Mouse (Mus musculus) heart, embryonic 15.5 days (tissue): ENCODE measurements at regions not wholly inside any gene's neighbourhood (a gene's known extent, or its start where the extent isn't known, plus 50 kb on each side); places are given as distances from the start of the nearest gene placed in this dataset.

ENCODE experiments used
- ATAC-seq: fragments of 200-750 bp; cut with Nextera tagmentation; replicated peaks from 2 replicates; pipeline ENCODE4 v1.8.0; 2017; ENCODE audit warnings: low read depth, moderate TSS enrichment; ENCODE audit not compliant: insufficient number of reproducible peaks, insufficient read depth, low FRiP score
- H3K27ac ChIP-seq: fragments of 300-500 bp; sonication (generic); 2 replicates; pipeline ENCODE4 v1.5.1; 2015; ENCODE audit warnings: mild to moderate bottlenecking, inconsistent platforms
- H3K27me3 ChIP-seq: fragments of 300-500 bp; sonication (generic); 2 replicates; pipeline ENCODE4 v1.6.1; 2015; ENCODE audit warnings: inconsistent platforms
- H3K36me3 ChIP-seq: fragments of 300-500 bp; sonication (generic); 2 replicates; pipeline ENCODE4 v1.6.1; 2015; ENCODE audit warnings: mild to moderate bottlenecking, inconsistent platforms
- H3K4me1 ChIP-seq: fragments of 300-500 bp; sonication (generic); replicated peaks from 2 replicates; pipeline ENCODE4 v1.6.1; 2015; ENCODE audit warnings: inconsistent platforms
- H3K4me2 ChIP-seq: fragments of 300-500 bp; sonication (generic); 2 replicates; pipeline ENCODE4 v1.6.1; 2015; ENCODE audit warnings: inconsistent platforms, mild to moderate bottlenecking, moderate library complexity
- H3K4me3 ChIP-seq: fragments of 300-500 bp; sonication (generic); 2 replicates; pipeline ENCODE4 v1.5.1; 2015; ENCODE audit warnings: mild to moderate bottlenecking, inconsistent platforms
- H3K9ac ChIP-seq: fragments of 300-500 bp; sonication (generic); 2 replicates; pipeline ENCODE4 v1.6.1; 2015; ENCODE audit warnings: mild to moderate bottlenecking, inconsistent platforms
- H3K9me3 ChIP-seq: fragments of 300-500 bp; sonication (generic); replicated peaks from 2 replicates; pipeline ENCODE4 v1.6.1; 2016; ENCODE audit warnings: inconsistent platforms
- WGBS: fragments of 180-500 bp; shearing (Covaris S2); methylation state at CpG from one replicate; pipeline ENCODE4 v1.1.7; 2015; ENCODE audit warnings: mixed read lengths; 5-methylcytosine and 5-hydroxymethylcytosine counted together

DNA sequence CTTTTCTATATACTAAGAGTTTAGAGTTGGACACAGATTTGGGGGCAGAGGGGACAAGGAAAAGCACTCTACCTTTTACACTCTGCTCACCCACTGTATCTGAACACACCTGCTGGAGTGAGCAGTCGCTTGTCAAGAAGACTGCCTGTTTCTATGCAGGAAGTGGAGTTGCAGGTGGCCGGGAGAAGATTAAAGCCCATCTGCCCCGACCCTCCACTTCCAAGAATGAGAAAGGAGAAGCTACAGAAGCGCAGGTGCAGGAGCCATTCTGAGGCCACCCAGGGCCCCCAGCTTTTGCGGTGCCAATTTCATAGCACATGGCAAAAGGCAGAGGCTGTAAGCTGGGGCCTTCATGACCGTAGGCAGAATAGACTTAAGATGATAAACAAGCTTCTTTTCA is 108.4 kb upstream of the Atp6ap2 start:
- no peaks in the 10 kb centered on the region for H3K9me3 ChIP-seq
- no peak for ATAC-seq

DNA sequence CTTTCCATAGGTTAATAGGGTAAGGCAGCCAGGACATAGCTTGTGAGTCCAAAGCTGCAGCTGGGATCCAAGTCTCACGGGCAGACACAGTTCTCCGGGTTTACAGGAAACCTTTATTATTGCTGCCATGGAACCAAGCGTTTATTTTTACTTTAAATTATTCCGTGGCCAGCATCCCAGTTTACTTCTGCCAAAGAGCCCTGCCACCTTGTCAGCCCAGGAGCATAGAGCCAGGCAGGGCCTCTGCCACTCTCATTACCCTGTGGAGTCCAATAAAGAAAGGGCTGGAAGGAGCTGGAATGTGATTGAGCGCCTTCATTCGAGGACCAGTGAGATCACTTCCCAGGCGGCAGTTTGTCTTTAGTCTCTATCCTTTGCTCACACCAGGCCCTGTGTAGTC is 96.6 kb upstream of the Atp6ap2 start:
- Histone ChIP-seq H3K27ac (no peak overlapping the region), H3K9ac (no peak overlapping the region), H3K4me2 (no peak overlapping the region), H3K36me3 (no peaks in the 10 kb centered on the region), H3K9me3 (no peaks in the 10 kb centered on the region), H3K27me3 (peaks cover 12% of the 10 kb centered on the region; the same call in 1 of the 2 replicates), H3K4me1 (0 out of 2 replicates have a peak, but pooled peaks cover 3% of the 10 kb centered on the region), H3K4me3 (no peak overlapping the region)
- ATAC-seq: no peak
- WGBS: 74% methylated on average over 7 of the region's 7 CpGs

More for the DNA sequence above, 108.4 kb upstream of the Atp6ap2 start:
- 72% methylated on average over 6 of the region's 6 CpGs for WGBS
- Histone ChIP-seq H3K27ac (no peak overlapping the region), H3K4me1 (no peaks in the 10 kb centered on the region), H3K27me3 (no peaks in the 10 kb centered on the region; the same call in 1 of the 2 replicates), H3K4me3 (no peak overlapping the region), H3K9ac (no peak overlapping the region), H3K4me2 (no peak overlapping the region), H3K36me3 (no peaks in the 10 kb centered on the region)

- Histone ChIP-seq H3K4me1 (0 out of 2 replicates have a peak, but pooled peaks cover 3% of the 10 kb centered on the region), H3K27ac (no peak overlapping the region), H3K27me3 (peaks cover 12% of the 10 kb centered on the region; the same call in 1 of the 2 replicates), H3K4me2 (no peak overlapping the region), H3K4me3 (no peak overlapping the region), H3K36me3 (no peaks in the 10 kb centered on the region), H3K9ac (no peak overlapping the region), H3K9me3 (no peaks in the 10 kb centered on the region)
- 47% methylated on average over 5 of the region's 5 CpGs for WGBS
- no peak for ATAC-seq
Measured at GRCm38 (mm10) chrX:12493216-12493615, 94.4 kb upstream of the Atp6ap2 start.

DNA sequence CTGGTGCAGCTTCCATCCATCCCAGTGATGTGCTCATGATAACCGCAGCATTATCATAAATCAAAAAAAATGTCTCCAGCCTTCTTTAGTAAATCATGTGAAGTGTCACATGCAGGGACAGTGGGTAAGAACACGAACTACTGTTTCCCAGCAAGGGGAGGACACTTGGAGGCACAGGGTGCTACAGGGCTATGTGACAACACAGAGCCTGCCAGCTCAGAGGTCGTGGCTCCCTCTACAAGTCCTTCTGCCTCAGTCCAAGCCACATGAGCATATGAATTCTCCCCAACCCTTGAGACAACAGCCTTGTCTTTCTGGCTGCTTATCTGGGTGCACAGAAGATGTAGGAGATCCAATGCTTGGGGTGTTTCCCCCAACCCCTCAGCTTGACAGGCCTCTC is 93.7 kb upstream of the Atp6ap2 start:
- Histone ChIP-seq H3K27me3 (peaks cover 12% of the 10 kb centered on the region; the same call in 1 of the 2 replicates), H3K4me3 (no peak overlapping the region), H3K4me1 (0 out of 2 replicates have a peak, but pooled peaks cover 3% of the 10 kb centered on the region), H3K36me3 (no peaks in the 10 kb centered on the region), H3K4me2 (no peak overlapping the region), H3K9ac (no peak overlapping the region), H3K9me3 (no peaks in the 10 kb centered on the region), H3K27ac (no peak overlapping the region)
- ATAC-seq: no peak
- WGBS: 66% methylated on average over 3 of the region's 3 CpGs

- Histone ChIP-seq H3K4me1 (0 out of 2 replicates have a peak, but pooled peaks cover 3% of the 10 kb centered on the region), H3K9me3 (no peaks in the 10 kb centered on the region), H3K27ac (no peak overlapping the region), H3K9ac (no peak overlapping the region), H3K4me3 (no peak overlapping the region), H3K4me2 (no peak overlapping the region), H3K36me3 (no peaks in the 10 kb centered on the region), H3K27me3 (peaks cover 12% of the 10 kb centered on the region; the same call in 1 of the 2 replicates)
- WGBS: 55% methylated on average over 6 of the region's 6 CpGs
- ATAC-seq: no peak
Measured at GRCm38 (mm10) chrX:12494535-12494934, 93.1 kb upstream of the Atp6ap2 start.

GRCm38 (mm10) chrX:12500601-12501000 is 87.0 kb upstream of the Atp6ap2 start:
- H3K9ac ChIP-seq: no peak overlapping the region
- H3K9me3 ChIP-seq: no peaks in the 10 kb centered on the region
- no peak for ATAC-seq
- H3K27ac ChIP-seq: no peak overlapping the region
- no peak overlapping the region for H3K4me3 ChIP-seq
- no peaks in the 10 kb centered on the region for H3K36me3 ChIP-seq
- 83% methylated on average over 3 of the region's 3 CpGs for WGBS
- peaks cover 3% of the 10 kb centered on the region; the same call in 1 of the 2 replicates for H3K27me3 ChIP-seq
- H3K4me2 ChIP-seq: no peak overlapping the region
- no peaks in the 10 kb centered on the region for H3K4me1 ChIP-seq

DNA sequence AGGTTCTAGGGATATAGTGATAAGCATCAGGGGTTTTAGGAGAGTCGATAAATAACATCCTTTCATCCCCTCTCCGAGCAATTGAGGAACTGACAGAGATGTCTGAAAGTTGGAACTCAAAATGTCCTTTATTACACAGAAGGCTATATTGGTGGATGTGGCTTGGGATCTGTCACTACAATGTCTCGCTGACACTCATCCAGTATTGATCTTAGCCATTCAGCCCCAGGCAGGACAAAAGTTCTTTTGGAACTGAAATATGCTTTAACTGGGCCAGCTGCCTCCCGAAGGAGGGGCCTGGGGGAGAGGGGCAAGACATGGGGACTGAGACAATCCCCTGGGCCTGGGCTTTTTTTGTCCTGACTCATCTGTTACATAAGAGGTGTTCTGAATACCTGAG is 85.2 kb upstream of the Atp6ap2 start:
- Histone ChIP-seq H3K36me3 (no peaks in the 10 kb centered on the region), H3K4me3 (no peak overlapping the region), H3K4me2 (no peak overlapping the region), H3K27ac (no peak overlapping the region), H3K4me1 (no peaks in the 10 kb centered on the region), H3K27me3 (peaks cover 3% of the 10 kb centered on the region; the same call in 1 of the 2 replicates), H3K9ac (no peak overlapping the region), H3K9me3 (no peaks in the 10 kb centered on the region)
- no peak for ATAC-seq
- WGBS: 72% methylated on average over 4 of the region's 4 CpGs

- H3K27ac ChIP-seq: no peak overlapping the region
- no peak overlapping the region for H3K4me3 ChIP-seq
- no peaks in the 10 kb centered on the region for H3K9me3 ChIP-seq
- WGBS: 57% methylated on average over 1 of the region's 1 CpGs
- no peaks in the 10 kb centered on the region for H3K36me3 ChIP-seq
- no peak overlapping the region for H3K9ac ChIP-seq
- no peak overlapping the region for H3K4me2 ChIP-seq
- no peaks in the 10 kb centered on the region for H3K4me1 ChIP-seq
- ATAC-seq: no peak
- peaks cover 3% of the 10 kb centered on the region; the same call in 1 of the 2 replicates for H3K27me3 ChIP-seq
Measured at GRCm38 (mm10) chrX:12503581-12503980, 84.0 kb upstream of the Atp6ap2 start.

DNA sequence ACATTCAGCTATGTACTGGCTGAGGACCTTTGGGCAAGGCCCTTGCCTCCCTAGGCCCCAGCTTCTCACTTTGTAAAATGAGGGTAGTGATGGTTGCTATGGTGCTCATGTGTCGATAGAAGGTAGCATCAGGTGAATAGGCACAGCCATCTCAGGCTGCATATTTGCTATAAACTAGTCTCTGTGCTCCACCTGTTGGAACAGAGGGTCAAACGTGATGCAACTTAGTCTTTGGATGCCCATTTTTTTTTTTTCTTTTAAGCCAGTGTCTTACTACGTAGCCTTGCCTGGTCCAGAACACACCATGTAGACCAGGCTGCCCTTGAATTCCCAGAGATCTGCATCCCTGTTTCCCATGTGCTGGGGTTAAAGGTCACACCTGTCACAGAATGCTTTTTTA is 76.5 kb upstream of the Atp6ap2 start:
- Histone ChIP-seq H3K9ac (no peak overlapping the region), H3K36me3 (no peaks in the 10 kb centered on the region), H3K27me3 (no peaks in the 10 kb centered on the region), H3K4me3 (no peak overlapping the region), H3K4me2 (no peak overlapping the region), H3K27ac (no peak overlapping the region), H3K9me3 (no peaks in the 10 kb centered on the region), H3K4me1 (no peaks in the 10 kb centered on the region)
- ATAC-seq: no peak
- 58% methylated on average over 3 of the region's 3 CpGs for WGBS

- no peaks in the 10 kb centered on the region; the same call in 1 of the 2 replicates for H3K27me3 ChIP-seq
- no peak overlapping the region for H3K9ac ChIP-seq
- no peaks in the 10 kb centered on the region for H3K4me1 ChIP-seq
- ATAC-seq: no peak
- no peak overlapping the region for H3K27ac ChIP-seq
- H3K36me3 ChIP-seq: no peaks in the 10 kb centered on the region
- H3K4me3 ChIP-seq: no peak overlapping the region
- 89% methylated on average over 3 of the region's 3 CpGs for WGBS
- no peak overlapping the region for H3K4me2 ChIP-seq
- no peaks in the 10 kb centered on the region for H3K9me3 ChIP-seq
Measured at GRCm38 (mm10) chrX:12525044-12525443, 62.6 kb upstream of the Atp6ap2 start.

GRCm38 (mm10) chrX:12530406-12531311 is 56.9 kb upstream of the Atp6ap2 start:
- ATAC-seq: no peak
- Histone ChIP-seq H3K4me2 (no peak overlapping the region), H3K9me3 (no peaks in the 10 kb centered on the region), H3K27ac (no peak overlapping the region), H3K4me1 (no peaks in the 10 kb centered on the region), H3K27me3 (no peaks in the 10 kb centered on the region), H3K36me3 (no peaks in the 10 kb centered on the region), H3K9ac (no peak overlapping the region), H3K4me3 (no peak overlapping the region)
- WGBS: 55% methylated on average over 6 of the region's 6 CpGs
